Mouse (Mus musculus) CH12.LX (cell line): ENCODE data around the gene Zfp1. TPM values are rescaled to one million over a fixed set of nuclear protein-coding genes. Genes with fewer than 3 reads are reported as not detected.

ENCODE experiments used
- DNase-seq: peaks from one replicate; pipeline ENCODE4 v3.0.0-alpha.2; 2013; ENCODE audit errors: extremely low read depth
- H3K27ac ChIP-seq: 2 replicates; pipeline ENCODE4 v1.5.1; 2012; ENCODE audit warnings: low read depth, mild to moderate bottlenecking, control low read depth, moderate library complexity; ENCODE audit not compliant: insufficient read depth
- H3K27me3 ChIP-seq: replicated peaks from 2 replicates; pipeline ENCODE3; 2012; ENCODE audit warnings: inconsistent platforms
- H3K36me3 ChIP-seq, 2 experiments: replicated peaks in 1 of 2; 2 replicates each; pipeline versions ENCODE3 to v1.6.1; 2012; ENCODE audit warnings: inconsistent platforms in 1 of 2, low read length in 1 of 2, mild to moderate bottlenecking in 1 of 2, mixed read lengths in 1 of 2, moderate library complexity in 1 of 2; ENCODE audit not compliant: control insufficient read depth in 1 of 2, insufficient read depth in 1 of 2
- H3K4me1 ChIP-seq, 2 experiments: 2 replicates each; pipeline ENCODE4 v1.6.1; 2012; ENCODE audit warnings: inconsistent platforms in 1 of 2, moderate library complexity in 1 of 2; ENCODE audit not compliant: insufficient read depth in 2 of 2, control insufficient read depth in 1 of 2
- H3K4me2 ChIP-seq: 2 replicates; pipeline ENCODE4 v1.6.1; 2012; ENCODE audit warnings: low read depth, mild to moderate bottlenecking, control low read depth; ENCODE audit not compliant: poor library complexity, insufficient read depth, severe bottlenecking
- H3K4me3 ChIP-seq, 3 experiments: fragments of 150-350 bp in 1 of 3; sonication (generic) in 1 of 3; replicated peaks in 1 of 3; 2 replicates each; pipeline versions ENCODE3 to v1.5.1; 2011 to 2012; ENCODE audit warnings: low read depth in 2 of 3, low read length in 2 of 3, mild to moderate bottlenecking in 2 of 3, moderate library complexity in 2 of 3, control low read depth in 1 of 3, improper control_type of control experiment in 1 of 3, inconsistent platforms in 1 of 3, mixed read lengths in 1 of 3; ENCODE audit not compliant: poor library complexity in 1 of 3
- H3K79me2 ChIP-seq: replicated peaks from 2 replicates; pipeline ENCODE4 v1.6.1; 2012; ENCODE audit warnings: mild to moderate bottlenecking, moderate library complexity; ENCODE audit not compliant: control insufficient read depth, poor library complexity, insufficient read depth, severe bottlenecking; ENCODE audit errors: extremely low read depth
- H3K9ac ChIP-seq: 2 replicates; pipeline ENCODE4 v1.6.1; 2012; ENCODE audit warnings: low read depth, mild to moderate bottlenecking, control low read depth, moderate library complexity; ENCODE audit not compliant: insufficient read depth
- H3K9me3 ChIP-seq: replicated peaks from 2 replicates; pipeline ENCODE3; 2012; ENCODE audit warnings: low read length, inconsistent platforms, mixed read lengths
- CHD1 ChIP-seq: IDR thresholded peaks from 2 replicates; pipeline ENCODE4 v1.6.1; 2012; ENCODE audit warnings: low read depth, low read length, improper control_type of control experiment, inconsistent platforms
- JUN ChIP-seq: IDR thresholded peaks from 2 replicates; pipeline ENCODE4 v1.6.1; 2011; ENCODE audit warnings: low read depth, mild to moderate bottlenecking, low read length, improper control_type of control experiment, moderate library complexity; ENCODE audit not compliant: insufficient read depth
- JUND ChIP-seq: conservative IDR thresholded peaks from 2 replicates; pipeline ENCODE4 v1.6.1; 2011; ENCODE audit warnings: low read depth, low read length, improper control_type of control experiment
- MAFK ChIP-seq: IDR thresholded peaks from 2 replicates; pipeline ENCODE4 v1.6.1; 2011; ENCODE audit warnings: low read length, improper control_type of control experiment; ENCODE audit not compliant: insufficient replicate concordance
- MAZ ChIP-seq: IDR thresholded peaks from 2 replicates; pipeline ENCODE4 v1.6.1; 2012; ENCODE audit warnings: low read depth, mild to moderate bottlenecking, inconsistent platforms, low read length, improper control_type of control experiment, moderate library complexity
- MEF2A ChIP-seq: IDR thresholded peaks from 2 replicates; pipeline ENCODE4 v1.6.1; 2014; ENCODE audit warnings: low read depth, mild to moderate bottlenecking, inconsistent platforms, low read length, improper control_type of control experiment, borderline replicate concordance
- MYC ChIP-seq: IDR thresholded peaks from 2 replicates; pipeline ENCODE4 v1.6.1; 2011; ENCODE audit warnings: low read depth, mild to moderate bottlenecking, improper control_type of control experiment, low read length
- POLR2A ChIP-seq: IDR thresholded peaks from 2 replicates; pipeline ENCODE4 v1.6.1; 2011; ENCODE audit warnings: low read depth, mild to moderate bottlenecking, improper control_type of control experiment, low read length
- POLR2AphosphoS2 ChIP-seq: IDR thresholded peaks from 2 replicates; pipeline ENCODE4 v1.6.1; 2011; ENCODE audit warnings: low read depth, low read length, improper control_type of control experiment
- RAD21 ChIP-seq: IDR thresholded peaks from 2 replicates; pipeline ENCODE4 v1.6.1; 2011; ENCODE audit warnings: low read depth, mild to moderate bottlenecking, low read length, improper control_type of control experiment, moderate library complexity
- RCOR1 ChIP-seq: conservative IDR thresholded peaks from 2 replicates; pipeline ENCODE4 v1.6.1; 2012; ENCODE audit warnings: low read depth, mild to moderate bottlenecking, inconsistent platforms, low read length, improper control_type of control experiment
- SIN3A ChIP-seq: IDR thresholded peaks from 2 replicates; pipeline ENCODE4 v1.6.1; 2012; ENCODE audit warnings: low read length, improper control_type of control experiment, inconsistent platforms
- SMC3 ChIP-seq: IDR thresholded peaks from 2 replicates; pipeline ENCODE4 v1.6.1; 2011; ENCODE audit warnings: low read depth, low read length, improper control_type of control experiment
- ZC3H11A ChIP-seq: IDR thresholded peaks from 2 replicates; pipeline ENCODE4 v1.6.1; 2012; ENCODE audit warnings: low read depth, mild to moderate bottlenecking, inconsistent platforms, low read length, improper control_type of control experiment
- ZKSCAN1 ChIP-seq: IDR thresholded peaks from 2 replicates; pipeline ENCODE4 v1.6.1; 2012; ENCODE audit warnings: low read depth, inconsistent platforms, low read length, improper control_type of control experiment, borderline replicate concordance
- dilution Hi-C: fragments of 300-500 bp; cut with MboI; formaldehyde crosslinking; loops from 2 replicates; pipeline ENCODE4 v1.14.3; 2020; ENCODE audit warnings: low sequenced_read_pairs; ENCODE audit not compliant: extremely low pct_unique_long_range_greater_than_20kb, extremely low pct_ligation_motif_present
- in situ Hi-C: fragments of 300-500 bp; cut with MboI; formaldehyde crosslinking; loops from 3 replicates; pipeline ENCODE4 v1.14.3; 2019; ENCODE audit warnings: low sequenced_read_pairs, low pct_ligation_motif_present, low pct_unique_long_range_greater_than_20kb, mixed read lengths
- polyA plus RNA-seq: library from polyadenylated mRNA; unstranded; fragments of >175 nt; gene quantifications from 2 replicates; pipeline ENCODE4 v1.2.1, GENCODE M21; 2012; ENCODE audit warnings: low read depth; ENCODE audit not compliant: insufficient read length
- total RNA-seq, 2 experiments: library from RNA; depleted of rRNA; stranded (reverse); fragments of 300-350 nt in 1 of 2; fragments of >200 nt in 1 of 2; gene quantifications; 2 replicates each; pipeline ENCODE4 v1.2.3; 2012 to 2014

Zfp1 gene
- total and polyA plus RNA-seq, 3 experiments: 9.2 to 16.7 (median 14.5) TPM

GRCm38 (mm10) chr8:111622553-111622952, 20.6 kb upstream of the Zfp1 start:
- Histone ChIP-seq H3K27me3 (no peaks in the 10 kb centered on the region), H3K4me3 (no peak overlapping the region)

DNA sequence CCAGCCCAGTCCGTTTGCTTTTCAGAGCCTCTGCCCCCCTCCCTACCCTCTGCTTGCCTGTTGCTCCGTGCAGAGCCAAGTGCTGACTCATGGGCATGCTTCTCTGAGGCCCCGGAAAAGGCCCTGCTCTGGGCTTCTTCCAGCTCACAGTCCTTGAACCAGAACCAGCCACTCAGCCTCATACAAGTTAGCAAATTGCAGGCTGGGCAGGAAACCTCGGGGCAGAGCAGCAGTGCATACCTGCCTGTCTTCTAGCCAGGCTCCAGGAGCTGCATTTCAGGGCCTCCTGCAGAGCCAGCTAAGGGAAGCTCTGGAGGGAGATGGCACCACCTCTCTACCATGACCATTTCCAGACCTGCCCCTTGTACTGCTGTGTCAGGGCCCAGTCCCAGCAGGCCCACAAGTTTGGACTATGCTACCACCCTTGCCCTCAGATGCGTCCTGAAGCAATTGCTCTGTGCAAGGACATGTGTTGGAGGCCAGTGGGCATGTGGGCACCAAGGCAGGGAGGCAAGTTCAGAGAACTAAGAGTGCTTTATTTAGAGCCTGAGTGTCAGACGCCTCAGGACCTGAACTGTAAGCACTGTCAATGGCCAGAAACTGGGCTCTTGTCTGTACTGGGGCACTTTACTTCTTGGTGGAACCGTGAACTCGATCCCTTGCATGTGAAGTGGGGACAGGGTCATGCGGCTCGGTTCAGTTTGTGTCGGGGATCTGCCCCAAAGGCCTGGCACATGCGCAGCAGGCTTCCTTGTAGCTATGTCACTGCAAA, 18.9 kb upstream of the Zfp1 start:
- H3K79me2 ChIP-seq: no peaks in the 10 kb centered on the region
- TF ChIP-seq SIN3A: no peak
- no peak for TF ChIP-seq MAZ
- no peak for DNase-seq
- in situ Hi-C loops (loop anchor here (10.0 kb wide), 1 partner anchor 279 kb away; no protein-coding TSS in a partner anchor), dilution Hi-C loops (no loop called here)
- H3K27me3 ChIP-seq: no peaks in the 10 kb centered on the region
- H3K36me3 ChIP-seq: peaks cover 0 to 31% of the 10 kb centered on the region in 2 experiments
- H3K4me1 ChIP-seq: peaks cover 0 to 26% of the 10 kb centered on the region in 2 experiments; a peak in 2 of 4 replicates
- no peak overlapping the region for H3K27ac ChIP-seq
- H3K9me3 ChIP-seq: no peaks in the 10 kb centered on the region
- H3K9ac ChIP-seq: no peak overlapping the region
- H3K4me2 ChIP-seq: no peak overlapping the region
- no peak overlapping the region for H3K4me3 ChIP-seq

More at GRCm38 (mm10) chr8:111622553-111622952, 20.6 kb upstream of the Zfp1 start:
- Histone ChIP-seq H3K4me2 (no peak overlapping the region), H3K36me3 (peaks cover 0 to 41% of the 10 kb centered on the region in 2 experiments), H3K4me1 (peaks cover 0 to 19% of the 10 kb centered on the region in 2 experiments; a peak in 2 of 4 replicates), H3K9ac (no peak overlapping the region), H3K27ac (no peak overlapping the region), H3K79me2 (no peaks in the 10 kb centered on the region), H3K9me3 (no peaks in the 10 kb centered on the region)
- in situ Hi-C loops: loop anchor here (10.0 kb wide), 1 partner anchor 278 kb away; no protein-coding TSS in a partner anchor
- no peak for DNase-seq
- dilution Hi-C loops: no loop called here
- TF ChIP-seq POLR2A: no peak
- no peak for TF ChIP-seq RAD21
- TF ChIP-seq POLR2AphosphoS2: no peak
- no peak for TF ChIP-seq MEF2A
- no peak for TF ChIP-seq CHD1
- TF ChIP-seq ZC3H11A: no peak
- no peak for TF ChIP-seq MYC
- no peak for TF ChIP-seq SMC3
- no peak for TF ChIP-seq SIN3A
- no peak for TF ChIP-seq JUND
- TF ChIP-seq MAFK: no peak
- no peak for TF ChIP-seq ZKSCAN1
- no peak for TF ChIP-seq RCOR1
- no peak for TF ChIP-seq JUN
